Mouse (Mus musculus) intestine, postnatal 0 days (tissue): ENCODE data around the gene Rpusd4. TPM values are rescaled to one million over a fixed set of nuclear protein-coding genes. Genes with fewer than 3 reads are reported as not detected.

Experiments used
- ATAC-seq: fragments of 200-750 bp; cut with Nextera tagmentation; 2 replicates; pipeline ENCODE4 v1.8.0; 2017; ENCODE audit warnings: mild to moderate bottlenecking, moderate TSS enrichment, moderate library complexity
- H3K27ac ChIP-seq: fragments of 300-500 bp; sonication (generic); 2 replicates; pipeline ENCODE4 v1.5.1; 2014; ENCODE audit warnings: mild to moderate bottlenecking, low read depth, low read length, moderate library complexity
- H3K27me3 ChIP-seq: fragments of 300-500 bp; sonication (generic); replicated peaks from 2 replicates; pipeline ENCODE4 v1.6.1; 2014; ENCODE audit warnings: low read length, mixed read lengths; ENCODE audit not compliant: control insufficient read depth, insufficient read depth
- H3K36me3 ChIP-seq: fragments of 300-500 bp; sonication (generic); 2 replicates; pipeline ENCODE4 v1.6.1; 2014; ENCODE audit warnings: mild to moderate bottlenecking, moderate library complexity; ENCODE audit not compliant: control insufficient read depth, insufficient read depth
- H3K4me1 ChIP-seq: fragments of 300-500 bp; sonication (generic); replicated peaks from 2 replicates; pipeline ENCODE4 v1.6.1; 2014; ENCODE audit warnings: antibody characterized with exemption, low read length, mixed read lengths; ENCODE audit not compliant: control insufficient read depth, insufficient read depth
- H3K4me2 ChIP-seq: fragments of 300-500 bp; sonication (generic); replicated peaks from 2 replicates; pipeline ENCODE4 v1.6.1; 2014; ENCODE audit warnings: low read depth, mild to moderate bottlenecking, moderate library complexity
- H3K4me3 ChIP-seq: fragments of 300-500 bp; sonication (generic); 2 replicates; pipeline ENCODE4 v1.5.1; 2014; ENCODE audit warnings: low read depth, low read length
- H3K9ac ChIP-seq: fragments of 300-500 bp; sonication (generic); 2 replicates; pipeline ENCODE4 v1.6.1; 2014; ENCODE audit warnings: mild to moderate bottlenecking, low read depth, low read length
- H3K9me3 ChIP-seq: fragments of 300-500 bp; sonication (generic); 2 replicates; pipeline ENCODE4 v1.6.1; 2016; ENCODE audit warnings: mixed run types; ENCODE audit not compliant: control insufficient read depth
- CTCF ChIP-seq: sonication (generic); IDR thresholded peaks from 2 replicates; pipeline ENCODE4 v1.5.1; 2016; ENCODE audit warnings: low read depth, mild to moderate bottlenecking, control low read depth, antibody characterized with exemption, moderate library complexity
- WGBS: fragments of 180-500 bp; shearing (Covaris S2); extraction: QIAGEN DNeasy Blood & Tissue Kit; methylation state at CpG from one replicate; pipeline ENCODE4 v1.1.7; 2014; 5-methylcytosine and 5-hydroxymethylcytosine counted together
- polyA plus RNA-seq: library from polyadenylated mRNA; unstranded; fragments of >200 nt; fragmentation: Nextera tagmentation; extraction: Ambion mirVana; gene quantifications from 2 replicates; pipeline ENCODE4 v1.2.1, GENCODE M21; 2015

Gene Rpusd4
- polyA plus RNA-seq, 1 experiment from 2014 or later: 16.3 TPM

DNA sequence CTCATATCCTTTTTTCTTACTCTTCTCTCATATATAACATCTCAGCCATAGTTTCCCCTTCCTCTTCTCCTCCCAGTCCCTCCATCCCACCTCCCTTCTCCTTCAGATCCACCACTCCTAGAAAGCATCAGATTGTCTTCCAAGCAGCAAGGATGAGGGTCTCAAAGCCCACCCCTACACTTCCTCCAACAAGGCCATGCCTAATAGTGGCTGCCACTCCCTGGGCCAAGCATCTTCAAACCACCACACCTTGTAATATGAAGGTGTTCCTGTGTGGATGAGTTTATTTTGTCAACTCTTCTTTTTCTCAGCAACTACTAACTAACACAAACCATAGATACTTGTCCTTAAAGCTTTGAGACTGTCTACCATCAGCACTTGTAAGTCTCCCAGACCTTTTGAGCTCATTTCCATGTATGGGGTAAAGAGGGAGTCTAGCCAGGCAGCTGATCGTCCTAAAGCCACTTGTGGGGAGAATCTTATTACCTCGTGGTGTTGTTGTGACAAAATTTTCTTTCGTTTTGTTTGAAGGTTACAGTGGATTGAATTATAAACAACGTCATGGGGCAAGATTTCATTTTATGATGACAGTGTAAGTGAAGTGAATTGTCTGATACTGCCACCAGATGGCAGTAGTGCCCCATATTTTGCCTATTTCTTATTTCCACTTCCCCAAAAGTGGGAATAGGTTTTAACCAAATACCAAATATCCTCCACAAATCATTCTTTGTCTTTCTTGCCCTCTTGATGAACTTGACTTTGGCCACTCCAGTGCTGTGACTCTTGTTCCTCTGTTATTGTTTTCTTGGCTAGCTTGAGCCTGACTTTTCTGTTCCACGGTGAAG is 14.6 kb downstream of the Rpusd4 start:
- no peaks in the 10 kb centered on the region for H3K9me3 ChIP-seq
- peaks cover 8% of the 10 kb centered on the region; the same call in 1 of the 2 replicates for H3K36me3 ChIP-seq
- H3K27me3 ChIP-seq: no peaks in the 10 kb centered on the region
- no peak overlapping the region for H3K4me3 ChIP-seq
- TF ChIP-seq CTCF: peak; percentile 87
- H3K4me1 ChIP-seq: peaks cover 7% of the 10 kb centered on the region; the same call in 1 of the 2 replicates
- 0 out of 2 replicates have a peak overlapping the region, but pooled peaks have one; percentile 6 for H3K4me2 ChIP-seq
- H3K27ac ChIP-seq: no peak overlapping the region
- 15% methylated on average over 5 of the region's 5 CpGs for WGBS
- ATAC-seq: peak; percentile 32; the same call in 1 of the 2 replicates
- H3K9ac ChIP-seq: no peak overlapping the region

DNA sequence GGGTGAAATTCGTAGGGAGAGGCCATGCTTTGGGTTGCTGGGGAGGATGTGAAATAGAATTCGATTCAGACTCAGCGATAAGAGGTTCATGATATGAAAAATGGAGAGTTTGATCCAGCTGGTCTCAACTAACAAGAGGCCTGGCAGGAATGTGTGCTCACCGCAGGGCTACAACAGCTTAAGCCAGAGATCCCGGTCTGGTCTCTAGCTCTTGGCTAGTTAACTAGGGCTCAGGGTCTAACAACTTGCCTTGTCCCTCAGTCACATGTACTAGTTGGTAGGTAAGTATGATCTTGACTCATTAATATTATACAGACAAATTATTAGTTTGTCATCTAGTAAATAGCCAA is 15.2 kb downstream of the Rpusd4 start:
- no peak for TF ChIP-seq CTCF
- no peak for ATAC-seq
- Histone ChIP-seq H3K9ac (no peak overlapping the region), H3K27ac (no peak overlapping the region), H3K4me3 (no peak overlapping the region), H3K27me3 (no peaks in the 10 kb centered on the region), H3K4me2 (no peak overlapping the region), H3K9me3 (no peaks in the 10 kb centered on the region), H3K36me3 (peaks cover 3% of the 10 kb centered on the region; the same call in 1 of the 2 replicates), H3K4me1 (peaks cover 7% of the 10 kb centered on the region; the same call in 1 of the 2 replicates)
- 74% methylated on average over 5 of the region's 5 CpGs for whole genome bisulfite sequencing

DNA sequence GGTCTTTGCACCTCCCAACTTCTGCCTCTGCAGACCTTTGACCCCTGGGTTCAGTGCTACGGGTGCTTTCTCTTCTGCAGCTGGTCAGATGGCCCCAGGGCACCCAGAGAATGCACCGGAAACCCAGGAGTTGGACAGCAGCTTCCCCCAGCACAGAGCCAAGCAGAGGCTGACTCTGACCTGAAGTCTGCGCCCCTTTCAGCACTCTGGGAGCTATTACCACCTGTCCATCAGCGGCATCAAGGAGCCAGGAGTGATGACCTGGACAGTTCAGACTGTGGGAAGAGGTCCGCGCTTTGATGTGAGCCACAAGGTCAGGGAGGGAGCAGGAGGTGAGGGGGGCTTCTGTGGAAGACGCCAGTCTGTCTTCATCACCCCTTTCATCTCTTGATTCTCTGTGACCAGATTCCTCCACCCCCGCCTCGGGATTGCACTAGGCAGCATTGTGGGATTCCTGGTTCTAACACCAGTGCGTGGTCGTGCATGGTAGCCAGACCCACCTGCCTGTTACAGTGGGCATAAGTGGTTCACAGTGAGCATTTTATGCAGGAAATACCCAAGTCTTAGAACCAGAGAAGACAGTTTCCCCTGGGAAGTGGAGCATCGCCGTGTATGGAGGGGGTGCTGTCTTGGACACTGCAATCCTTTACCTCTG is 15.9 kb downstream of the Rpusd4 start:
- no peak for TF ChIP-seq CTCF
- H3K27ac ChIP-seq: no peak overlapping the region
- H3K4me1 ChIP-seq: peaks cover 7% of the 10 kb centered on the region; the same call in 1 of the 2 replicates
- peak; percentile 20; the same call in 1 of the 2 replicates for ATAC-seq
- WGBS: 84% methylated on average over 13 of the region's 13 CpGs
- H3K36me3 ChIP-seq: no peaks in the 10 kb centered on the region
- no peak overlapping the region for H3K9ac ChIP-seq
- H3K4me2 ChIP-seq: no peak overlapping the region
- H3K9me3 ChIP-seq: no peaks in the 10 kb centered on the region
- no peak overlapping the region for H3K4me3 ChIP-seq
- no peaks in the 10 kb centered on the region for H3K27me3 ChIP-seq

DNA sequence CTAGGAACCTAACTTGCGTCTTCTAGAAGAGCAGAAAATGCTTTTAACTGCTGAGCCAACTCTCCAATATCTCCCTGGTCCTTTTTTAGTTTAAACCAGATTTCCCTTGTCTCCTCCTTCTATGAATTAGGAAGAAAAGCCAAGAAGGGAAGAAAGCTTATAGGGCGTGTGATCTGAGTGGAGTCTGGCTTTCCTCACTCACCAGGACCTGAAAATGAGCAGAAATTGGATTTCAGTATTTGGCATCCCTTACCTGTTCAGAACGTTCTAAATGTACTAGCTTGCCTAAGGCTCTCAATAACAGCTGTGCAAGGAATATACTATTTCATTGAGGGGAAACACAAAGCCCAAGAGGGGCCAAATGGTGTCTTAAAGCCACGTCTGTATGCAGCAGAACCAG is 16.7 kb downstream of the Rpusd4 start:
- no peak for TF ChIP-seq CTCF
- Histone ChIP-seq H3K4me2 (no peak overlapping the region), H3K9ac (no peak overlapping the region), H3K36me3 (no peaks in the 10 kb centered on the region), H3K4me3 (no peak overlapping the region), H3K27me3 (no peaks in the 10 kb centered on the region), H3K9me3 (no peaks in the 10 kb centered on the region), H3K27ac (no peak overlapping the region), H3K4me1 (peaks cover 7% of the 10 kb centered on the region; the same call in 1 of the 2 replicates)
- ATAC-seq: no peak
- WGBS: 83% methylated on average over 4 of the region's 4 CpGs

DNA sequence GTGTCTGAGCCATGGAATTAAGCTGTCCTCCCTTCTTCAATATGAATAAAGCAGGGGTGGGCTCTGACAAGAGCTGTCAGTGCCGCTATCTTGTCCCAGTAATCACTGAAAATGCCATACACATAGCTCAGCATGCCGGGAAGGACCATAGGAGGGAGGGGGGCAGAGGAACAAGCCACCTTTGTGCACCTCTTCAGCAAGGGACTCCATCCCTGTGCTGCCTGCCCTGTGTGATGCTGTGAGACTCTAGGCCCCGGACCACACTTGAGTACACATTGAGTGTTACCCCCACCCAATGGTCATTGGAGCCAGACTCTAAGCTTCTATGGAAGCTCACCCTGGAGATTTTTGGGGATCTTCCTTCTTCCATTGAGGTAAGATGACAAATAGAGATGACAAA is 18.7 kb downstream of the Rpusd4 start:
- H3K36me3 ChIP-seq: no peaks in the 10 kb centered on the region
- no peak for ATAC-seq
- no peaks in the 10 kb centered on the region for H3K9me3 ChIP-seq
- H3K27me3 ChIP-seq: no peaks in the 10 kb centered on the region
- H3K27ac ChIP-seq: no peak overlapping the region
- TF ChIP-seq CTCF: no peak
- 81% methylated on average over 3 of the region's 3 CpGs for WGBS
- no peak overlapping the region for H3K9ac ChIP-seq
- H3K4me2 ChIP-seq: no peak overlapping the region
- peaks cover 7% of the 10 kb centered on the region; the same call in 1 of the 2 replicates for H3K4me1 ChIP-seq
- no peak overlapping the region for H3K4me3 ChIP-seq

DNA sequence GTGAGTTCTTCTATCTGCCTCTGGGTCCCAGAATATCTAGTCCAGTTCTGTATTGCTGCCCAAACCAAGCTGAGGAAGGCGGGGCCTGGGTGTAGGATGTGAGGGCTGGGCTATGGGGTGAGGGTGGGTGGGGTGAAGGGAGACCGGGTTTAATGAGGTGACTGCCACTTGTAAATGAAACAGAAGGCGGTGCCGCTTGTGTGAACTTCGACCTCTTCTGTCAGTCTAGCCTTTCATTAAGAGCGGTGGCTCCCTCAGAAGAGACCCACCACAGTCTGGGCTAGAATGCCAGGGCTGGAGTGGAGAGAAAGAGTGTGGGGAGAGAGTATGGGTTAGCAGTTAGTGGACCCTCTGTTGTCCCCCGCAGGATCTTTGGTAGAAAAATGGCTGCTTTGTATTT is 22.3 kb downstream of the Rpusd4 start:
- H3K9ac ChIP-seq: no peak overlapping the region
- 25% methylated on average over 7 of the region's 7 CpGs for WGBS
- TF ChIP-seq CTCF: no peak
- H3K4me1 ChIP-seq: no peaks in the 10 kb centered on the region; the same call in 1 of the 2 replicates
- peak overlapping the region; percentile 23; the same call in 1 of the 2 replicates for H3K27ac ChIP-seq
- H3K4me2 ChIP-seq: no peak overlapping the region
- no peak overlapping the region for H3K4me3 ChIP-seq
- no peaks in the 10 kb centered on the region for H3K27me3 ChIP-seq
- H3K36me3 ChIP-seq: no peaks in the 10 kb centered on the region
- peak; percentile 56 for ATAC-seq
- H3K9me3 ChIP-seq: no peaks in the 10 kb centered on the region
